Mouse (Mus musculus) embryonic facial prominence, embryonic 11.5 days (tissue): ENCODE data around the gene Cep63. TPM values are rescaled to one million over a fixed set of nuclear protein-coding genes. Genes with fewer than 3 reads are reported as not detected.

Source experiments
- ATAC-seq: fragments of 200-750 bp; cut with Nextera tagmentation; replicated peaks from 2 replicates; pipeline ENCODE4 v1.8.0; 2017; ENCODE audit warnings: low read depth; ENCODE audit not compliant: insufficient number of reproducible peaks, low FRiP score, low TSS enrichment
- DNase-seq: peaks from one replicate; pipeline ENCODE4 v3.0.0-alpha.2; 2015; ENCODE audit warnings: low spot score
- H3K27ac ChIP-seq: fragments of 300-500 bp; sonication (generic); replicated peaks from 2 replicates; pipeline ENCODE4 v1.5.1; 2014; ENCODE audit warnings: mild to moderate bottlenecking, low read depth, low read length, control low read depth
- H3K27me3 ChIP-seq: fragments of 300-500 bp; sonication (generic); 2 replicates; pipeline ENCODE4 v1.6.1; 2014; ENCODE audit warnings: mild to moderate bottlenecking, low read length, moderate library complexity, mixed read lengths; ENCODE audit not compliant: control insufficient read depth, insufficient read depth
- H3K36me3 ChIP-seq: fragments of 300-500 bp; sonication (generic); replicated peaks from 2 replicates; pipeline ENCODE4 v1.6.1; 2014; ENCODE audit warnings: low read depth, mild to moderate bottlenecking, low read length, moderate library complexity, mixed read lengths; ENCODE audit not compliant: control insufficient read depth, insufficient read depth
- H3K4me1 ChIP-seq: fragments of 300-500 bp; sonication (generic); 2 replicates; pipeline ENCODE4 v1.6.1; 2014; ENCODE audit warnings: low read length, mixed read lengths; ENCODE audit not compliant: control insufficient read depth, insufficient read depth
- H3K4me2 ChIP-seq: fragments of 300-500 bp; sonication (generic); 2 replicates; pipeline ENCODE4 v1.6.1; 2014; ENCODE audit warnings: low read depth, mild to moderate bottlenecking, control low read depth, low read length, moderate library complexity
- H3K4me3 ChIP-seq: fragments of 300-500 bp; sonication (generic); 2 replicates; pipeline ENCODE4 v1.5.1; 2014; ENCODE audit warnings: low read depth, low read length, control low read depth
- H3K9ac ChIP-seq: fragments of 300-500 bp; sonication (generic); replicated peaks from 2 replicates; pipeline ENCODE4 v1.6.1; 2014; ENCODE audit warnings: mild to moderate bottlenecking, control low read depth, low read length
- H3K9me3 ChIP-seq: fragments of 300-500 bp; sonication (generic); replicated peaks from 2 replicates; pipeline ENCODE4 v1.6.1; 2016; ENCODE audit warnings: mild to moderate bottlenecking, low read length, inconsistent platforms, mixed read lengths; ENCODE audit not compliant: control insufficient read depth
- WGBS: fragments of 180-500 bp; shearing (Covaris S2); extraction: QIAGEN DNeasy Blood & Tissue Kit; methylation state at CpG from one replicate; pipeline ENCODE4 v1.1.7; 2014; 5-methylcytosine and 5-hydroxymethylcytosine counted together
- polyA plus RNA-seq: library from polyadenylated mRNA; unstranded; fragments of >200 nt; fragmentation: Nextera tagmentation; extraction: Ambion mirVana; gene quantifications from 2 replicates; pipeline ENCODE4 v1.2.1, GENCODE M21; 2014

The Cep63 gene
- polyA plus RNA-seq, 1 experiment from 2014 or later, result 53.2 TPM

- Histone ChIP-seq H3K9me3 (no peaks in the 10 kb centered on the region), H3K4me2 (no peak overlapping the region), H3K9ac (no peak overlapping the region), H3K4me3 (no peak overlapping the region), H3K27ac (no peak overlapping the region), H3K27me3 (peaks cover 2% of the 10 kb centered on the region; the same call in 1 of the 2 replicates), H3K4me1 (peaks cover 3% of the 10 kb centered on the region; the same call in 1 of the 2 replicates), H3K36me3 (no peaks in the 10 kb centered on the region)
- WGBS, result 28% methylated on average over 7 of the region's 7 CpGs
- DNase-seq (no peak), ATAC-seq (no peak)
These were observed 79.3 kb downstream of the Cep63 start for GRCm38 (mm10) chr9:102547028-102547354.

GRCm38 (mm10) chr9:102546256-102547027, 79.9 kb downstream of the Cep63 start:
- DNase-seq, result no peak
- H3K27me3 ChIP-seq, result peaks cover 2% of the 10 kb centered on the region; the same call in 1 of the 2 replicates
- WGBS, result 74% methylated on average over 20 of the region's 20 CpGs

GRCm38 (mm10) chr9:102545406-102546255, 80.7 kb downstream of the Cep63 start:
- H3K27me3 ChIP-seq, result peaks cover 2% of the 10 kb centered on the region; the same call in 1 of the 2 replicates
- peaks cover 3% of the 10 kb centered on the region; the same call in 1 of the 2 replicates for H3K4me1 ChIP-seq
- no peak overlapping the region for H3K27ac ChIP-seq
- no peaks in the 10 kb centered on the region for H3K9me3 ChIP-seq
- H3K9ac ChIP-seq, result no peak overlapping the region; the same call in 1 of the 2 replicates
- WGBS, result 41% methylated on average over 22 of the region's 22 CpGs
- peak; percentile 14 for DNase-seq
- H3K4me3 ChIP-seq, result no peak overlapping the region
- no peaks in the 10 kb centered on the region for H3K36me3 ChIP-seq
- H3K4me2 ChIP-seq, result 0 out of 2 replicates have a peak overlapping the region, but pooled peaks have one; percentile 2
- ATAC-seq, result no peak

More at GRCm38 (mm10) chr9:102546256-102547027, 79.9 kb downstream of the Cep63 start:
- ATAC-seq, result no peak
- no peaks in the 10 kb centered on the region for H3K9me3 ChIP-seq
- no peak overlapping the region for H3K4me3 ChIP-seq
- H3K27ac ChIP-seq, result no peak overlapping the region
- no peaks in the 10 kb centered on the region for H3K36me3 ChIP-seq
- peaks cover 3% of the 10 kb centered on the region; the same call in 1 of the 2 replicates for H3K4me1 ChIP-seq
- H3K4me2 ChIP-seq, result no peak overlapping the region
- no peak overlapping the region for H3K9ac ChIP-seq

GRCm38 (mm10) chr9:102544773-102545366, 81.5 kb downstream of the Cep63 start:
- ATAC-seq, result peak; percentile 70; the same call in 1 of the 2 replicates
- no peaks in the 10 kb centered on the region for H3K36me3 ChIP-seq
- DNase-seq, result peak; percentile 92
- H3K4me1 ChIP-seq, result peaks cover 3% of the 10 kb centered on the region; the same call in 1 of the 2 replicates
- peaks cover 2% of the 10 kb centered on the region; the same call in 1 of the 2 replicates for H3K27me3 ChIP-seq
- no peaks in the 10 kb centered on the region for H3K9me3 ChIP-seq
- 1% methylated on average over 26 of the region's 26 CpGs for WGBS
- peak overlapping the region; percentile 56 for H3K9ac ChIP-seq
- H3K27ac ChIP-seq, result peak overlapping the region; percentile 28; the same call in 1 of the 2 replicates
- H3K4me2 ChIP-seq, result peak overlapping the region; percentile 57
- peak overlapping the region; percentile 25 for H3K4me3 ChIP-seq

GRCm38 (mm10) chr9:102544116-102544772, 82.1 kb downstream of the Cep63 start:
- ATAC-seq (peak; percentile 71), DNase-seq (no peak)
- Histone ChIP-seq H3K36me3 (no peaks in the 10 kb centered on the region), H3K27me3 (peaks cover 2% of the 10 kb centered on the region; the same call in 1 of the 2 replicates), H3K27ac (peak overlapping the region; percentile 28; the same call in 1 of the 2 replicates), H3K9ac (peak overlapping the region; percentile 56; the same call in 1 of the 2 replicates), H3K4me1 (peaks cover 3% of the 10 kb centered on the region; the same call in 1 of the 2 replicates), H3K4me3 (peak overlapping the region; percentile 25), H3K9me3 (no peaks in the 10 kb centered on the region), H3K4me2 (peak overlapping the region; percentile 57)
- WGBS, result 24% methylated on average over 11 of the region's 11 CpGs

GRCm38 (mm10) chr9:102543761-102544115, 82.6 kb downstream of the Cep63 start:
- peaks cover 2% of the 10 kb centered on the region; the same call in 1 of the 2 replicates for H3K27me3 ChIP-seq
- ATAC-seq (0 out of 2 replicates have a peak, but pooled peaks have one; percentile 6), DNase-seq (no peak)
- H3K9me3 ChIP-seq, result no peaks in the 10 kb centered on the region
- peaks cover 3% of the 10 kb centered on the region; the same call in 1 of the 2 replicates for H3K4me1 ChIP-seq
- 51% methylated on average over 2 of the region's 2 CpGs for WGBS
- H3K4me2 ChIP-seq, result no peak overlapping the region
- no peak overlapping the region for H3K27ac ChIP-seq
- H3K9ac ChIP-seq, result no peak overlapping the region
- no peaks in the 10 kb centered on the region for H3K36me3 ChIP-seq
- no peak overlapping the region for H3K4me3 ChIP-seq

GRCm38 (mm10) chr9:102542540-102542939, 83.8 kb downstream of the Cep63 start:
- H3K4me2 ChIP-seq, result no peak overlapping the region
- H3K9me3 ChIP-seq, result no peaks in the 10 kb centered on the region
- ATAC-seq (no peak), DNase-seq (no peak)
- H3K4me1 ChIP-seq, result peaks cover 3% of the 10 kb centered on the region; the same call in 1 of the 2 replicates
- H3K27ac ChIP-seq, result no peak overlapping the region
- no peak overlapping the region for H3K4me3 ChIP-seq
- 59% methylated on average over 8 of the region's 8 CpGs for WGBS
- no peaks in the 10 kb centered on the region for H3K36me3 ChIP-seq
- H3K9ac ChIP-seq, result no peak overlapping the region
- H3K27me3 ChIP-seq, result peaks cover 2% of the 10 kb centered on the region; the same call in 1 of the 2 replicates
